Mouse (Mus musculus) ES-Bruce4 (cell line): ENCODE data around the gene L1cam.

Experiments
- CTCF ChIP-seq: IDR thresholded peaks from one replicate; pipeline ENCODE4 v1.8.1; 2011; ENCODE audit warnings: low read depth, low read length
- POLR2A ChIP-seq: IDR thresholded peaks from one replicate; pipeline ENCODE4 v1.8.1; 2011; ENCODE audit warnings: low read length; ENCODE audit not compliant: insufficient read depth

- TF ChIP-seq CTCF (no peak), POLR2A (no peak)
These were observed 3.1 kb downstream of the L1cam start for GRCm38 (mm10) chrX:73892833-73893232.
